Mouse (Mus musculus) left cerebral cortex, postnatal 25 days (tissue): ENCODE measurements at regions not wholly inside any gene's neighbourhood (a gene's known extent, or its start where the extent isn't known, plus 50 kb on each side); places are given as distances from the start of the nearest gene placed in this dataset.

Source experiments
- DNase-seq, 2 experiments: peaks; one replicate each; pipeline ENCODE4 v3.0.0; 2022; ENCODE audit warnings: low spot score in 2 of 2, mixed read lengths in 1 of 2
- intact Hi-C: fragments of 180-260 bp; cut with DNase I; formaldehyde crosslinking; loops from one replicate; pipeline ENCODE4 v1.15.1; 2025

- no peak for DNase-seq
- intact Hi-C loops = no loop called here
Measured at GRCm38 (mm10) chr10:92009551-92009950, 712.7 kb downstream of the Nedd1 start.

- intact Hi-C loops = no loop called here
- no peak for DNase-seq
Measured at GRCm38 (mm10) chr10:92007891-92008290, 714.3 kb downstream of the Nedd1 start.

- DNase-seq = no peak
- intact Hi-C loops = no loop called here
Measured at GRCm38 (mm10) chr10:92006467-92006866, 715.8 kb downstream of the Nedd1 start.

- intact Hi-C loops = no loop called here
- no peak for DNase-seq
Measured at GRCm38 (mm10) chr10:91991040-91991439, 731.2 kb downstream of the Nedd1 start.

GRCm38 (mm10) chr10:91988364-91988763, 733.9 kb downstream of the Nedd1 start:
- intact Hi-C loops = no loop called here
- DNase-seq = no peak

GRCm38 (mm10) chr10:91979841-91980240, 742.4 kb downstream of the Nedd1 start:
- intact Hi-C loops = no loop called here
- no peak for DNase-seq

- intact Hi-C loops = no loop called here
- DNase-seq = no peak
Measured at GRCm38 (mm10) chr10:91971951-91972350, 750.3 kb downstream of the Nedd1 start.

- intact Hi-C loops = no loop called here
- no peak for DNase-seq
Measured at GRCm38 (mm10) chr10:91967570-91968310, 754.5 kb downstream of the Nedd1 start.

GRCm38 (mm10) chr10:91959734-91960492, 762.3 kb downstream of the Nedd1 start:
- DNase-seq = no peak
- intact Hi-C loops = no loop called here

GRCm38 (mm10) chr10:91953078-91953477, 769.1 kb downstream of the Nedd1 start:
- intact Hi-C loops = no loop called here

GRCm38 (mm10) chr10:91923626-91924025, 742.5 kb upstream of the Tmpo start:
- intact Hi-C loops = no loop called here
- peak in 1 of 2 experiments; percentile 13 for DNase-seq

More at GRCm38 (mm10) chr10:91953078-91953477, 769.1 kb downstream of the Nedd1 start:
- DNase-seq = no peak

GRCm38 (mm10) chr10:91889864-91890263, 708.7 kb upstream of the Tmpo start:
- no peak for DNase-seq
- intact Hi-C loops = no loop called here

GRCm38 (mm10) chr10:91888537-91888936, 707.4 kb upstream of the Tmpo start:
- intact Hi-C loops = no loop called here
- DNase-seq = peak; percentile 36 to 77

- no peak for DNase-seq
- intact Hi-C loops = no loop called here
Measured at GRCm38 (mm10) chr10:91883155-91883554, 702.0 kb upstream of the Tmpo start.

GRCm38 (mm10) chr10:91882481-91882880, 701.4 kb upstream of the Tmpo start:
- no peak for DNase-seq
- intact Hi-C loops = no loop called here

- intact Hi-C loops = no loop called here
- no peak for DNase-seq
Measured at GRCm38 (mm10) chr10:91881521-91882228, 700.6 kb upstream of the Tmpo start.

GRCm38 (mm10) chr10:91875450-91875849, 694.3 kb upstream of the Tmpo start:
- intact Hi-C loops = no loop called here
- peak; percentile 18 to 52 for DNase-seq

- DNase-seq = peak; percentile 9 to 81
Measured at GRCm38 (mm10) chr10:91871244-91871643, 690.1 kb upstream of the Tmpo start.

GRCm38 (mm10) chr10:91858711-91859595, 677.8 kb upstream of the Tmpo start:
- intact Hi-C loops = no loop called here
- DNase-seq = no peak

More at GRCm38 (mm10) chr10:91871244-91871643, 690.1 kb upstream of the Tmpo start:
- intact Hi-C loops = no loop called here
